Mouse (Mus musculus): ENCODE results near the gene Zfp423.

DNA sequence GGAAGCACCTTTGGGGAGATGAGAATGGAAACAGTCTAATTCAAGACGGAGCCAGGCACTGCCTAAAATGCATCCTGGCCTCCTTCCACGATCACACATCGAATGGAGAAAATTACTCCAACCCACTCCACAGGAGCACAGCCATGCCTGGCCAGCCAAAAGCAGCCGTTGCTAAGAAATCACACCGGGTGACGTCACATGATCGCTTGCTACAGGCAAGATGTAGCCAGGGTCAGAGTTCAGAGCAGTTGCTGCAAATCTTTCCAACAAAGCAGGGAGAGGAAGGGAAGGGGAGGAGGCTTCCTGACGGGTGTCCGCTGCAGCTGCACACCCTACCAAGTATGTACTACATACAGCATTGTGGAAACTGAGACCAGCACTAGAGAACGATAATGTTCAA is 83.9 kb downstream of the Zfp423 start:
- TF ChIP-seq GATA1 (IDR thresholded peaks at IDR 0.05; ENCODE audit: low read depth, low read length) (no peak), ZMIZ1 (IDR thresholded peaks at IDR 0.05; ENCODE audit: low read depth, low read length) (no peak), HCFC1 (IDR thresholded peaks at IDR 0.05; ENCODE audit: low read depth, low read length) (no peak), USF1 (IDR thresholded peaks at IDR 0.05; ENCODE audit: low read depth, low read length) (no peak), TAL1 (IDR thresholded peaks at IDR 0.05; ENCODE audit: low read length) (no peak), CTCF (IDR thresholded peaks at IDR 0.05 in 2 of 3, conservative IDR thresholded peaks at IDR 0.05 in 1 of 3; ENCODE audit: control insufficient read depth in 1 of 3, insufficient read depth in 1 of 3, low read depth in 2 of 3, low read length in 3 of 3, poor library complexity in 1 of 3, severe bottlenecking in 1 of 3) (no peak), POLR2A (IDR thresholded peaks at IDR 0.05; ENCODE audit: control insufficient read depth in 1 of 2, insufficient read depth in 1 of 2, low read depth in 1 of 2, low read length in 2 of 2, poor library complexity in 1 of 2) (no peak), EP300 (IDR thresholded peaks at IDR 0.05; ENCODE audit: low read depth in 1 of 2, low read length in 2 of 2) (no peak), GABPA (IDR thresholded peaks at IDR 0.05; ENCODE audit: low read depth, low read length) (no peak), ELF1 (IDR thresholded peaks at IDR 0.05; ENCODE audit: low read depth, low read length) (no peak), MEF2A (IDR thresholded peaks at IDR 0.05; ENCODE audit: extremely low read depth, insufficient replicate concordance, low read depth, low read length, poor library complexity, severe bottlenecking) (no peak), POLR2AphosphoS2 (IDR thresholded peaks at IDR 0.05; ENCODE audit: low read length) (no peak), CHD1 (IDR thresholded peaks at IDR 0.05; ENCODE audit: low read depth, low read length) (no peak)
